Mouse (Mus musculus): ENCODE data around the gene Adamts17. TPM values are rescaled to one million over a fixed set of nuclear protein-coding genes. Genes with fewer than 3 reads are reported as not detected.

Adamts17 gene
- total and polyA plus RNA-seq, 3 experiments = under 0.01 TPM; not detected in 2

- DNase-seq (ENCODE audit: low spot score) = no peak
- no peak for ATAC-seq (ENCODE audit: extremely low read depth, insufficient number of reproducible peaks, low FRiP score, poor library complexity, severe bottlenecking)
- Histone ChIP-seq H3K27me3 (ENCODE audit: insufficient read depth, low read length) (no peaks in the 10 kb centered on the region; the same call in 1 of the 2 replicates), H3K36me3 (replicated peaks) (no peaks in the 10 kb centered on the region), H3K9me3 (replicated peaks) (no peaks in the 10 kb centered on the region), H3K4me1 (ENCODE audit: insufficient read depth, low read depth, low read length) (no peaks in the 10 kb centered on the region), H3K4me3 (ENCODE audit: low read depth, low read length) (no peak overlapping the region)
- TF ChIP-seq GATA1 (IDR thresholded peaks at IDR 0.05; ENCODE audit: borderline replicate concordance, low read length) (no peak), GATA2 (IDR thresholded peaks at IDR 0.05; ENCODE audit: borderline replicate concordance, low read depth, low read length) (no peak), POLR2AphosphoS5 (IDR thresholded peaks at IDR 0.05; ENCODE audit: insufficient replicate concordance, low read depth, low read length) (no peak), TAL1 (conservative IDR thresholded peaks at IDR 0.05; ENCODE audit: low read depth, low read length) (no peak), CTCF (IDR thresholded peaks at IDR 0.05; ENCODE audit: low read depth, low read length) (no peak)
Measured at GRCm38 (mm10) chr7:66800784-66801183, 38.8 kb upstream of the Adamts17 start.

- no peaks in the 10 kb centered on the region for H3K9me3 ChIP-seq (replicated peaks)
- no peaks in the 10 kb centered on the region for H3K4me1 ChIP-seq (ENCODE audit: insufficient read depth, low read depth, low read length)
- TF ChIP-seq CTCF (IDR thresholded peaks at IDR 0.05; ENCODE audit: low read depth, low read length) (no peak), GATA1 (IDR thresholded peaks at IDR 0.05; ENCODE audit: borderline replicate concordance, low read length) (no peak), GATA2 (IDR thresholded peaks at IDR 0.05; ENCODE audit: borderline replicate concordance, low read depth, low read length) (no peak), TAL1 (conservative IDR thresholded peaks at IDR 0.05; ENCODE audit: low read depth, low read length) (no peak), POLR2AphosphoS5 (IDR thresholded peaks at IDR 0.05; ENCODE audit: insufficient replicate concordance, low read depth, low read length) (no peak)
- ATAC-seq (ENCODE audit: extremely low read depth, insufficient number of reproducible peaks, low FRiP score, poor library complexity, severe bottlenecking) (no peak), DNase-seq (ENCODE audit: low spot score) (no peak)
- H3K36me3 ChIP-seq (replicated peaks) = no peaks in the 10 kb centered on the region
- H3K27me3 ChIP-seq (ENCODE audit: insufficient read depth, low read length) = no peaks in the 10 kb centered on the region; the same call in 1 of the 2 replicates
- H3K4me3 ChIP-seq (ENCODE audit: low read depth, low read length) = no peak overlapping the region
Measured at GRCm38 (mm10) chr7:66801785-66802184, 37.8 kb upstream of the Adamts17 start.

GRCm38 (mm10) chr7:66803798-66804197 lies 35.7 kb upstream of the Adamts17 start:
- Histone ChIP-seq H3K4me1 (ENCODE audit: insufficient read depth, low read depth, low read length) (no peaks in the 10 kb centered on the region), H3K27me3 (ENCODE audit: insufficient read depth, low read length) (no peaks in the 10 kb centered on the region; the same call in 1 of the 2 replicates), H3K36me3 (replicated peaks) (no peaks in the 10 kb centered on the region), H3K9me3 (replicated peaks) (no peaks in the 10 kb centered on the region), H3K4me3 (ENCODE audit: low read depth, low read length) (no peak overlapping the region)
- no peak for ATAC-seq (ENCODE audit: extremely low read depth, insufficient number of reproducible peaks, low FRiP score, poor library complexity, severe bottlenecking)
- no peak for TF ChIP-seq GATA1 (IDR thresholded peaks at IDR 0.05; ENCODE audit: borderline replicate concordance, low read length)
- TF ChIP-seq CTCF (IDR thresholded peaks at IDR 0.05; ENCODE audit: low read depth, low read length) = no peak
- TF ChIP-seq POLR2AphosphoS5 (IDR thresholded peaks at IDR 0.05; ENCODE audit: insufficient replicate concordance, low read depth, low read length) = no peak
- TF ChIP-seq TAL1 (conservative IDR thresholded peaks at IDR 0.05; ENCODE audit: low read depth, low read length) = no peak
- no peak for TF ChIP-seq GATA2 (IDR thresholded peaks at IDR 0.05; ENCODE audit: borderline replicate concordance, low read depth, low read length)
- no peak for DNase-seq (ENCODE audit: low spot score)

GRCm38 (mm10) chr7:66806801-66807200 lies 32.7 kb upstream of the Adamts17 start:
- no peak for ATAC-seq (ENCODE audit: extremely low read depth, insufficient number of reproducible peaks, low FRiP score, poor library complexity, severe bottlenecking)
- Histone ChIP-seq H3K9me3 (replicated peaks) (no peaks in the 10 kb centered on the region), H3K4me3 (ENCODE audit: low read depth, low read length) (no peak overlapping the region), H3K36me3 (replicated peaks) (no peaks in the 10 kb centered on the region), H3K27me3 (ENCODE audit: insufficient read depth, low read length) (no peaks in the 10 kb centered on the region), H3K4me1 (ENCODE audit: insufficient read depth, low read depth, low read length) (no peaks in the 10 kb centered on the region)
- DNase-seq (ENCODE audit: low spot score) = no peak
- TF ChIP-seq GATA1 (IDR thresholded peaks at IDR 0.05; ENCODE audit: borderline replicate concordance, low read length) (no peak), CTCF (IDR thresholded peaks at IDR 0.05; ENCODE audit: low read depth, low read length) (no peak), TAL1 (conservative IDR thresholded peaks at IDR 0.05; ENCODE audit: low read depth, low read length) (no peak), GATA2 (IDR thresholded peaks at IDR 0.05; ENCODE audit: borderline replicate concordance, low read depth, low read length) (no peak), POLR2AphosphoS5 (IDR thresholded peaks at IDR 0.05; ENCODE audit: insufficient replicate concordance, low read depth, low read length) (no peak)

GRCm38 (mm10) chr7:66810436-66810835 lies 29.1 kb upstream of the Adamts17 start:
- Histone ChIP-seq H3K9me3 (replicated peaks) (no peaks in the 10 kb centered on the region), H3K4me3 (ENCODE audit: low read depth, low read length) (no peak overlapping the region), H3K27me3 (ENCODE audit: insufficient read depth, low read length) (no peaks in the 10 kb centered on the region), H3K36me3 (replicated peaks) (no peaks in the 10 kb centered on the region), H3K4me1 (ENCODE audit: insufficient read depth, low read depth, low read length) (no peaks in the 10 kb centered on the region)
- DNase-seq (ENCODE audit: low spot score) = no peak
- no peak for ATAC-seq (ENCODE audit: extremely low read depth, insufficient number of reproducible peaks, low FRiP score, poor library complexity, severe bottlenecking)
- TF ChIP-seq CTCF (IDR thresholded peaks at IDR 0.05; ENCODE audit: low read depth, low read length) (no peak), TAL1 (conservative IDR thresholded peaks at IDR 0.05; ENCODE audit: low read depth, low read length) (no peak), POLR2AphosphoS5 (IDR thresholded peaks at IDR 0.05; ENCODE audit: insufficient replicate concordance, low read depth, low read length) (no peak), GATA2 (IDR thresholded peaks at IDR 0.05; ENCODE audit: borderline replicate concordance, low read depth, low read length) (no peak)

GRCm38 (mm10) chr7:66811294-66811693 lies 28.2 kb upstream of the Adamts17 start:
- DNase-seq (ENCODE audit: low spot score) (no peak), ATAC-seq (ENCODE audit: extremely low read depth, insufficient number of reproducible peaks, low FRiP score, poor library complexity, severe bottlenecking) (no peak)
- no peaks in the 10 kb centered on the region for H3K4me1 ChIP-seq (ENCODE audit: insufficient read depth, low read depth, low read length)
- no peaks in the 10 kb centered on the region for H3K9me3 ChIP-seq (replicated peaks)
- no peaks in the 10 kb centered on the region for H3K27me3 ChIP-seq (ENCODE audit: insufficient read depth, low read length)
- TF ChIP-seq TAL1 (conservative IDR thresholded peaks at IDR 0.05; ENCODE audit: low read depth, low read length) (no peak), CTCF (IDR thresholded peaks at IDR 0.05; ENCODE audit: low read depth, low read length) (no peak), GATA1 (IDR thresholded peaks at IDR 0.05; ENCODE audit: borderline replicate concordance, low read length) (no peak), POLR2AphosphoS5 (IDR thresholded peaks at IDR 0.05; ENCODE audit: insufficient replicate concordance, low read depth, low read length) (no peak), GATA2 (IDR thresholded peaks at IDR 0.05; ENCODE audit: borderline replicate concordance, low read depth, low read length) (no peak)
- H3K36me3 ChIP-seq (replicated peaks) = no peaks in the 10 kb centered on the region
- H3K4me3 ChIP-seq (ENCODE audit: low read depth, low read length) = no peak overlapping the region
